Mouse (Mus musculus) myocyte (in vitro differentiated cells): ENCODE measurements at regions not wholly inside any gene's neighbourhood (a gene's known extent, or its start where the extent isn't known, plus 50 kb on each side); places are given as distances from the start of the nearest gene placed in this dataset.

Experiments used
- CEBPB ChIP-seq: IDR thresholded peaks from 2 replicates; pipeline ENCODE4 v1.6.1; 2011; ENCODE audit warnings: mild to moderate bottlenecking, moderate library complexity; ENCODE audit not compliant: poor library complexity, insufficient read depth, severe bottlenecking
- E2F4 ChIP-seq: IDR thresholded peaks from one replicate; pipeline ENCODE4 v1.6.1; 2011; ENCODE audit warnings: mild to moderate bottlenecking, control low read depth, moderate library complexity; ENCODE audit not compliant: insufficient read depth
- MAX ChIP-seq: IDR thresholded peaks from one replicate; pipeline ENCODE4 v1.6.1; 2011; ENCODE audit warnings: low read depth, mild to moderate bottlenecking, control low read depth
- MYOG ChIP-seq, 3 experiments: IDR thresholded peaks; one replicate each; pipeline ENCODE4 v1.6.1; 2011; ENCODE audit warnings: control low read depth in 2 of 3, low read depth in 2 of 3, mild to moderate bottlenecking in 2 of 3; ENCODE audit not compliant: insufficient read length in 2 of 3, control insufficient read depth in 1 of 3, insufficient read depth in 1 of 3
- POLR2A ChIP-seq: IDR thresholded peaks from one replicate; pipeline ENCODE4 v1.6.1; 2011; ENCODE audit warnings: low read depth, mild to moderate bottlenecking, control low read depth, moderate library complexity; ENCODE audit not compliant: insufficient read length

GRCm38 (mm10) chr8:126830242-126830530 is 115.5 kb downstream of the Tomm20 start:
- TF ChIP-seq POLR2A (no peak), CEBPB (no peak), E2F4 (no peak), MYOG (IDR thresholded peaks at IDR 0.05; ENCODE audit: control insufficient read depth in 1 of 3, insufficient read depth in 1 of 3, insufficient read length in 2 of 3, low read depth in 2 of 3) (no peak), MAX (no peak)
